Mouse (Mus musculus): ENCODE data around the gene Rnh1.

GRCm38 (mm10) chr7:141213605-141214235, 41.1 kb upstream of the Rnh1 start, which contains the start of gene Lmntd2:
- TF ChIP-seq GATA1 (IDR thresholded peaks at IDR 0.05; ENCODE audit: borderline replicate concordance, low read length), result no peak
- no peak for TF ChIP-seq FLI1 (IDR thresholded peaks at IDR 0.05; ENCODE audit: low read length)

Measured in megakaryocyte, embryonic 14.5 days (primary cell).